Mouse (Mus musculus) kidney, embryonic 15.5 days (tissue): ENCODE results near the gene Cd300ld3. TPM values are rescaled to one million over a fixed set of nuclear protein-coding genes. Genes with fewer than 3 reads are reported as not detected.
A peak's percentile ranks its signal among the peaks of the same experiment; 100 is the strongest.

ENCODE experiments used
- ATAC-seq: fragments of 200-750 bp; cut with Nextera tagmentation; replicated peaks from 2 replicates; pipeline ENCODE4 v1.8.0; 2017; ENCODE audit warnings: moderate TSS enrichment; ENCODE audit not compliant: low FRiP score
- H3K27ac ChIP-seq: fragments of 300-500 bp; sonication (generic); 2 replicates; pipeline ENCODE4 v1.5.1; 2015; ENCODE audit warnings: mild to moderate bottlenecking, inconsistent platforms
- H3K27me3 ChIP-seq: fragments of 300-500 bp; sonication (generic); 2 replicates; pipeline ENCODE4 v1.6.1; 2015; ENCODE audit warnings: inconsistent platforms
- H3K36me3 ChIP-seq: fragments of 300-500 bp; sonication (generic); 2 replicates; pipeline ENCODE4 v1.6.1; 2015; ENCODE audit warnings: inconsistent platforms
- H3K4me1 ChIP-seq: fragments of 300-500 bp; sonication (generic); 2 replicates; pipeline ENCODE4 v1.6.1; 2015; ENCODE audit warnings: inconsistent platforms
- H3K4me2 ChIP-seq: fragments of 300-500 bp; sonication (generic); 2 replicates; pipeline ENCODE4 v1.6.1; 2015; ENCODE audit warnings: moderate library complexity, mild to moderate bottlenecking, inconsistent platforms
- H3K4me3 ChIP-seq: fragments of 300-500 bp; sonication (generic); replicated peaks from 2 replicates; pipeline ENCODE4 v1.5.1; 2015; ENCODE audit warnings: mild to moderate bottlenecking, inconsistent platforms
- H3K9ac ChIP-seq: fragments of 300-500 bp; sonication (generic); 2 replicates; pipeline ENCODE4 v1.6.1; 2015; ENCODE audit warnings: mild to moderate bottlenecking, inconsistent platforms
- H3K9me3 ChIP-seq: fragments of 300-500 bp; sonication (generic); replicated peaks from 2 replicates; pipeline ENCODE4 v1.6.1; 2016; ENCODE audit warnings: inconsistent platforms
- WGBS: fragments of 180-500 bp; shearing (Covaris S2); methylation state at CpG from one replicate; pipeline ENCODE4 v1.1.7; 2015; ENCODE audit warnings: mixed read lengths; 5-methylcytosine and 5-hydroxymethylcytosine counted together
- polyA plus RNA-seq: library from polyadenylated mRNA; unstranded; fragments of >200 nt; fragmentation: Nextera tagmentation; extraction: Ambion mirVana; gene quantifications from 2 replicates; pipeline ENCODE4 v1.2.1, GENCODE M21; 2015

Gene Cd300ld3
- polyA plus RNA-seq, 1 experiment from 2014 or later: not detected

GRCm38 (mm10) chr11:115077436-115077835 is 29.2 kb upstream of the Cd300ld3 start:
- Histone ChIP-seq H3K9me3 (no peaks in the 10 kb centered on the region), H3K4me3 (no peak overlapping the region), H3K27ac (no peak overlapping the region), H3K27me3 (peaks cover 4% of the 10 kb centered on the region; the same call in 1 of the 2 replicates), H3K4me1 (peaks cover 8% of the 10 kb centered on the region; the same call in 1 of the 2 replicates), H3K36me3 (no peaks in the 10 kb centered on the region), H3K9ac (no peak overlapping the region), H3K4me2 (no peak overlapping the region)
- 74% methylated on average over 1 of the region's 1 CpGs for WGBS
- no peak for ATAC-seq

DNA sequence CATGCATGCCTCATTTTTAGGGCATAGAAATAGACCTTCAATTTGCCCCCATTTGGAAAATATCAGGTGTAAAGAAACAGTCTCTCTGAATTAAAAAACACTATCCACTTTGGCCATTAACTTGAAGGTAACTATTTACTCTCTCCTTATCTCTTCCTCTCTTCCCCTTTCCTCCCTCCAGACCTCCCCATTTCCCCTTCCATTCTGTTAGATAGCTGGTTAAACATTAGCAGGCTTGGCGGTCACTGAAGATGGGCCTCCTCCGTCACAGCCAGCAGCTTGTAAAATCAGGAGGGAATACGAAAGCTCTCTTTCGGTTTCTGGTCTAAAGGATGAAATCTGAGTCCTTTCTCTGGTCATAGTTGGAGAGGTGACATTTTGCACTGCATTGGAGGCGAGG is 27.6 kb upstream of the Cd300ld3 start:
- no peak for ATAC-seq
- WGBS: 41% methylated on average over 5 of the region's 5 CpGs

GRCm38 (mm10) chr11:115075407-115075806 is 27.2 kb upstream of the Cd300ld3 start:
- WGBS: 68% methylated on average over 7 of the region's 7 CpGs
- Histone ChIP-seq H3K27ac (no peak overlapping the region), H3K27me3 (no peaks in the 10 kb centered on the region), H3K4me2 (no peak overlapping the region), H3K9ac (no peak overlapping the region), H3K36me3 (no peaks in the 10 kb centered on the region), H3K4me1 (peaks cover 21% of the 10 kb centered on the region), H3K4me3 (no peak overlapping the region), H3K9me3 (no peaks in the 10 kb centered on the region)
- no peak for ATAC-seq

More for the DNA sequence above, 27.6 kb upstream of the Cd300ld3 start:
- no peaks in the 10 kb centered on the region for H3K36me3 ChIP-seq
- H3K27ac ChIP-seq: no peak overlapping the region
- H3K4me1 ChIP-seq: peaks cover 21% of the 10 kb centered on the region
- no peak overlapping the region for H3K4me2 ChIP-seq
- H3K9me3 ChIP-seq: no peaks in the 10 kb centered on the region
- no peaks in the 10 kb centered on the region for H3K27me3 ChIP-seq
- no peak overlapping the region for H3K4me3 ChIP-seq
- no peak overlapping the region for H3K9ac ChIP-seq

GRCm38 (mm10) chr11:115073002-115073401 is 24.8 kb upstream of the Cd300ld3 start:
- Histone ChIP-seq H3K4me2 (no peak overlapping the region), H3K27ac (peak overlapping the region; percentile 56; the same call in 1 of the 2 replicates), H3K27me3 (no peaks in the 10 kb centered on the region), H3K4me1 (peaks cover 21% of the 10 kb centered on the region), H3K4me3 (no peak overlapping the region), H3K36me3 (no peaks in the 10 kb centered on the region), H3K9ac (no peak overlapping the region), H3K9me3 (no peaks in the 10 kb centered on the region)
- 66% methylated on average over 5 of the region's 5 CpGs for WGBS
- no peak for ATAC-seq

GRCm38 (mm10) chr11:115071631-115072294 is 23.6 kb upstream of the Cd300ld3 start:
- peak; percentile 75 for ATAC-seq
- 8% methylated on average over 14 of the region's 14 CpGs for WGBS
- H3K36me3 ChIP-seq: no peaks in the 10 kb centered on the region
- H3K9ac ChIP-seq: 0 out of 2 replicates have a peak overlapping the region, but pooled peaks have one; percentile 0
- H3K4me2 ChIP-seq: peak overlapping the region; percentile 52
- H3K4me3 ChIP-seq: peak overlapping the region; percentile 1; the same call in 1 of the 2 replicates
- H3K4me1 ChIP-seq: peaks cover 21% of the 10 kb centered on the region
- no peaks in the 10 kb centered on the region for H3K9me3 ChIP-seq
- H3K27ac ChIP-seq: peak overlapping the region; percentile 87
- no peaks in the 10 kb centered on the region; the same call in 1 of the 2 replicates for H3K27me3 ChIP-seq

- Histone ChIP-seq H3K4me3 (peak overlapping the region; percentile 1; the same call in 1 of the 2 replicates), H3K9me3 (no peaks in the 10 kb centered on the region), H3K9ac (0 out of 2 replicates have a peak overlapping the region, but pooled peaks have one; percentile 0), H3K4me2 (peak overlapping the region; percentile 52), H3K27me3 (no peaks in the 10 kb centered on the region; the same call in 1 of the 2 replicates), H3K27ac (peak overlapping the region; percentile 87), H3K36me3 (no peaks in the 10 kb centered on the region), H3K4me1 (peaks cover 21% of the 10 kb centered on the region)
- WGBS: 12% methylated on average over 9 of the region's 9 CpGs
- no peak for ATAC-seq
Observed at GRCm38 (mm10) chr11:115071015-115071551, 22.9 kb upstream of the Cd300ld3 start.

DNA sequence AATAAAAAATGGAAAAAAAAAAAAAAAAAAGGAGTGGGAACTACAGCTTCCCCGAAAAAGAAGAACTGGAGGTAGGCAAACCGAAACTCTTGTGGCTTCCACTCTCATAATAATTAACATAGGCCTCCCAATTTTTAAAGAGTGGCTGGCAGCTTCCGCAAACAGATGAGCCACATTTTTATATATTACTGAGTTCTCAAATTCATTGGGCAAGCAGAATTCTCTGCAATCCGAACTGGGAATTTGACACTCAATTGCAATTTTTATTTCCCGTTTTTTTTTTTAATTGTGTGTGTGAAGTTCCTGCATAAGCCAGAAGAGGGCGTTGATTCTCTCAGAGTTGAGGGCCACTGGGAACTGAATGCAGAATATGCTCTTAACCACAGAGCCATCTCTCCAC is 18.6 kb upstream of the Cd300ld3 start:
- H3K9ac ChIP-seq: no peak overlapping the region
- H3K27me3 ChIP-seq: no peaks in the 10 kb centered on the region; the same call in 1 of the 2 replicates
- no peaks in the 10 kb centered on the region for H3K36me3 ChIP-seq
- no peak overlapping the region for H3K4me2 ChIP-seq
- ATAC-seq: no peak
- peaks cover 9% of the 10 kb centered on the region for H3K4me1 ChIP-seq
- no peaks in the 10 kb centered on the region for H3K9me3 ChIP-seq
- H3K27ac ChIP-seq: no peak overlapping the region
- no peak overlapping the region for H3K4me3 ChIP-seq
- WGBS: 65% methylated on average over 6 of the region's 6 CpGs

- Histone ChIP-seq H3K9me3 (no peaks in the 10 kb centered on the region), H3K27me3 (0 out of 2 replicates have a peak, but pooled peaks cover 5% of the 10 kb centered on the region), H3K4me1 (no peaks in the 10 kb centered on the region), H3K4me2 (no peak within 1 kb of the TSS), H3K27ac (no peak within 1 kb of the TSS), H3K36me3 (no peaks in the 10 kb centered on the region), H3K9ac (no peak within 1 kb of the TSS), H3K4me3 (no peak within 1 kb of the TSS)
- ATAC-seq: no peak
- WGBS: 17% methylated on average over 5 of the region's 5 CpGs
Observed at GRCm38 (mm10) chr11:115062077-115062476, 13.9 kb upstream of the Cd300ld3 start, which contains the start of gene Cd300e. Cd300e (minus strand) TSS chr11:115062177.

DNA sequence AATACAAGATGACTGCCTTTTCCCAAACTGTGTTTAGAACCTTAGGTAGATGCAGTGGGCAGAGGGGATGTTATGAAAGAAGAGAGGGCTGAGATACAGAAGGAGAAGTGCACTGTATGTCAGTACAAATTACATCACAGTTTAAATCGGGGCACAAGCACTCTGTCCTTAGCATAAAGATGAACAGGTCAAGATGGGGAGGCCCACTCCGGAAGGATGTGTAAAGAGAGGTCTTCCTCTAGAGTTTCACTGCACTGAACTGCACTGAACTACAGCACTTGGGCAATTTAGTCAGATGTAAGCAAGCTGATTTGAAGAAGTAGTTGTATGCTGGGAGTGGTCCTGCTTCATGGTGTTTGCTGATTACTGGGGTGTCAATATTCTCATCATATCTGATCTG is 11.6 kb upstream of the Cd300ld3 start:
- H3K4me2 ChIP-seq: no peak overlapping the region
- WGBS: 73% methylated on average over 2 of the region's 2 CpGs
- no peak overlapping the region for H3K27ac ChIP-seq
- H3K4me3 ChIP-seq: no peak overlapping the region
- H3K9ac ChIP-seq: no peak overlapping the region
- no peaks in the 10 kb centered on the region for H3K36me3 ChIP-seq
- no peaks in the 10 kb centered on the region for H3K4me1 ChIP-seq
- no peaks in the 10 kb centered on the region for H3K9me3 ChIP-seq
- no peak for ATAC-seq
- 0 out of 2 replicates have a peak, but pooled peaks cover 5% of the 10 kb centered on the region for H3K27me3 ChIP-seq

- Histone ChIP-seq H3K9ac (no peak overlapping the region), H3K27me3 (0 out of 2 replicates have a peak, but pooled peaks cover 5% of the 10 kb centered on the region), H3K4me1 (no peaks in the 10 kb centered on the region), H3K27ac (no peak overlapping the region), H3K9me3 (no peaks in the 10 kb centered on the region), H3K4me2 (no peak overlapping the region), H3K4me3 (no peak overlapping the region), H3K36me3 (no peaks in the 10 kb centered on the region)
- ATAC-seq: no peak
- WGBS: 69% methylated on average over 4 of the region's 4 CpGs
Observed at GRCm38 (mm10) chr11:115058701-115059100, 10.5 kb upstream of the Cd300ld3 start.

GRCm38 (mm10) chr11:115054537-115054936 is 6.3 kb upstream of the Cd300ld3 start:
- ATAC-seq: no peak
- 0 out of 2 replicates have a peak, but pooled peaks cover 7% of the 10 kb centered on the region for H3K27me3 ChIP-seq
- H3K4me2 ChIP-seq: no peak overlapping the region
- H3K4me1 ChIP-seq: no peaks in the 10 kb centered on the region
- H3K36me3 ChIP-seq: no peaks in the 10 kb centered on the region
- no peak overlapping the region for H3K9ac ChIP-seq
- no peaks in the 10 kb centered on the region for H3K9me3 ChIP-seq
- H3K4me3 ChIP-seq: no peak overlapping the region
- H3K27ac ChIP-seq: no peak overlapping the region

DNA sequence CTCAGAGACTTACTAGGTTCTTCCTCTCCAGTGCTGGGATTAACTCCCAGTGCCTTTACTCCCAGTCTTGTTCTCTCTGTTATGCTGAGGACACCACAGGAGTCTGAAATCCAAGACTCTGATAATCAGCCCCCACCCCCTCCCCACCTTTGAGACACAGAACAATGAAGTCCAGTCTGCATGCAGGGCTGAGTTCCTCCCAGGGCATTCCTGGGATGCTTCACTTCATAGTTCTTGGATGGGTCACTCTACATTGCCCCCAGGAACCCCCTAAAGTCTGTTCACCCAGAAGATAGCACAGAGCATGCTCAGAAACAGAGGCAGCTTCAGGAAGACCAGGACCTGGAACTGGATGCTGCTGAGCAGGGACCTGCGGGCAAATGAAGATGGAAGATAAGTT is 4.8 kb upstream of the Cd300ld3 start:
- Histone ChIP-seq H3K4me2 (no peak overlapping the region), H3K9me3 (no peaks in the 10 kb centered on the region), H3K36me3 (no peaks in the 10 kb centered on the region), H3K27ac (no peak overlapping the region), H3K4me3 (no peak overlapping the region), H3K27me3 (0 out of 2 replicates have a peak, but pooled peaks cover 4% of the 10 kb centered on the region), H3K4me1 (no peaks in the 10 kb centered on the region), H3K9ac (no peak overlapping the region)
- no peak for ATAC-seq
- 94% methylated on average over 1 of the region's 1 CpGs for WGBS
